Mouse (Mus musculus): ENCODE measurements at regions not wholly inside any gene's neighbourhood (a gene's known extent, or its start where the extent isn't known, plus 50 kb on each side); places are given as distances from the start of the nearest gene placed in this dataset.

DNA sequence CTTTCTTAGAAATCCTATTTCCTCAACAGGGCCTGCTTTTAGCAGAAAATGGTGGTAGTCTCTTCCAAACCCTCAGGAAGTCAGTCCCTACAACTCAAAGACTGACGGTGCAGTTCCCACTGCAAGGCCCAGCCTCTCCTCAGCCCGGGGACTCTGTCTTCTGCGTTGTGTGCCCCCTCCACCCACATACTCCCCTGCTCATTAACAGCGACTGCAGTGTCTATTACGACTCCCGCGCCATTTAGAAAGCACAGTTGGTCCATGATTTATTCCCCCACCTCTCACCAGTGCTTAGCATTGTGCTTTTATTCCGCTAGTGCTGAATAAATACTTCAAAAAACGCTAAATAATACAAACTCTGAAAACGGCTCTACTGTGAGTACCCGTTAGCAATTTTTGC lies 230.9 kb upstream of the Hes1 start:
- Histone ChIP-seq H3K4me1 (ENCODE audit: control insufficient read depth, insufficient read depth, low read length) (peaks cover 8% of the 10 kb centered on the region; the same call in 1 of the 2 replicates), H3K27me3 (replicated peaks; ENCODE audit: control insufficient read depth, insufficient read depth, low read length) (no peaks in the 10 kb centered on the region), H3K9me3 (ENCODE audit: control insufficient read depth, low read length) (no peaks in the 10 kb centered on the region), H3K4me2 (ENCODE audit: low read depth, low read length) (no peak overlapping the region), H3K36me3 (ENCODE audit: control insufficient read depth, insufficient read depth, low read length) (no peaks in the 10 kb centered on the region), H3K4me3 (ENCODE audit: low read length) (no peak overlapping the region), H3K9ac (ENCODE audit: low read depth, low read length) (no peak overlapping the region), H3K27ac (ENCODE audit: low read length) (no peak overlapping the region)
- 61% methylated on average over 11 of the region's 11 CpGs for WGBS
- ATAC-seq, result no peak

GRCm38 (mm10) chr16:29833875-29834274 lies 230.3 kb upstream of the Hes1 start:
- peak; percentile 81 for ATAC-seq
- Histone ChIP-seq H3K36me3 (ENCODE audit: control insufficient read depth, insufficient read depth, low read length) (no peaks in the 10 kb centered on the region), H3K27ac (ENCODE audit: low read length) (no peak overlapping the region; the same call in 1 of the 2 replicates), H3K27me3 (replicated peaks; ENCODE audit: control insufficient read depth, insufficient read depth, low read length) (no peaks in the 10 kb centered on the region), H3K4me3 (ENCODE audit: low read length) (no peak overlapping the region), H3K4me2 (ENCODE audit: low read depth, low read length) (no peak overlapping the region), H3K9ac (ENCODE audit: low read depth, low read length) (no peak overlapping the region), H3K9me3 (ENCODE audit: control insufficient read depth, low read length) (no peaks in the 10 kb centered on the region), H3K4me1 (ENCODE audit: control insufficient read depth, insufficient read depth, low read length) (peaks cover 10% of the 10 kb centered on the region; the same call in 1 of the 2 replicates)
- 64% methylated on average over 6 of the region's 6 CpGs for WGBS

GRCm38 (mm10) chr16:29834669-29835068 lies 229.5 kb upstream of the Hes1 start:
- 69% methylated on average over 6 of the region's 6 CpGs for WGBS
- peaks cover 17% of the 10 kb centered on the region for H3K4me1 ChIP-seq (ENCODE audit: control insufficient read depth, insufficient read depth, low read length)
- ATAC-seq, result no peak

GRCm38 (mm10) chr16:29837025-29837629 lies 227.1 kb upstream of the Hes1 start:
- peaks cover 20% of the 10 kb centered on the region for H3K4me1 ChIP-seq (ENCODE audit: control insufficient read depth, insufficient read depth, low read length)
- no peak overlapping the region for H3K4me3 ChIP-seq (ENCODE audit: low read length)
- H3K27ac ChIP-seq (ENCODE audit: low read length), result no peak overlapping the region
- no peak for ATAC-seq
- no peaks in the 10 kb centered on the region for H3K36me3 ChIP-seq (ENCODE audit: control insufficient read depth, insufficient read depth, low read length)
- WGBS, result 34% methylated on average over 14 of the region's 14 CpGs
- no peaks in the 10 kb centered on the region for H3K9me3 ChIP-seq (ENCODE audit: control insufficient read depth, low read length)
- H3K9ac ChIP-seq (ENCODE audit: low read depth, low read length), result 0 out of 2 replicates have a peak overlapping the region, but pooled peaks have one; percentile 34
- H3K27me3 ChIP-seq (replicated peaks; ENCODE audit: control insufficient read depth, insufficient read depth, low read length), result no peaks in the 10 kb centered on the region
- peak overlapping the region; percentile 15; the same call in 1 of the 2 replicates for H3K4me2 ChIP-seq (ENCODE audit: low read depth, low read length)

More at GRCm38 (mm10) chr16:29834669-29835068, 229.5 kb upstream of the Hes1 start:
- no peak overlapping the region for H3K9ac ChIP-seq (ENCODE audit: low read depth, low read length)
- H3K27ac ChIP-seq (ENCODE audit: low read length), result no peak overlapping the region
- H3K4me2 ChIP-seq (ENCODE audit: low read depth, low read length), result no peak overlapping the region
- H3K9me3 ChIP-seq (ENCODE audit: control insufficient read depth, low read length), result no peaks in the 10 kb centered on the region
- no peaks in the 10 kb centered on the region for H3K27me3 ChIP-seq (replicated peaks; ENCODE audit: control insufficient read depth, insufficient read depth, low read length)
- no peak overlapping the region for H3K4me3 ChIP-seq (ENCODE audit: low read length)
- no peaks in the 10 kb centered on the region for H3K36me3 ChIP-seq (ENCODE audit: control insufficient read depth, insufficient read depth, low read length)

DNA sequence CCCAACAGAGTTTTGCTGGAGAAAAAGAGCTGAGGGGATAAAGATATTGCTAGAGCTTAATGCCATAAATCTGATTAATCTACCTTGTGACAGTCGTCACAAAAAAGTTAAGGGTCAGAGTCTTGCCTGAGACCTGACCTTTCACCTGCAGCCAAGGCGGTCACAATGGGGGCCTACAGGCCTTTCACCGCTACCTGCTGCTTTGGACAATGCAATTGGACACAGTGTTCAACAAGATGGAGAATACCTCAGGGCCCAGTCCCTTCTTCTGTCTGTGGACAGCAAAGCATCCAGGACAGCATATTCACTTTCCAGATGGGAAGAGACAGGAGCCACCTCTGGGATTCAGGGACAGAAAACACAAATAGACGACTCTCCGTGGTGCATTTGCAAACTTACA lies 226.3 kb upstream of the Hes1 start:
- Histone ChIP-seq H3K27ac (ENCODE audit: low read length) (no peak overlapping the region), H3K36me3 (ENCODE audit: control insufficient read depth, insufficient read depth, low read length) (no peaks in the 10 kb centered on the region), H3K4me3 (ENCODE audit: low read length) (no peak overlapping the region), H3K4me2 (ENCODE audit: low read depth, low read length) (no peak overlapping the region), H3K9ac (ENCODE audit: low read depth, low read length) (no peak overlapping the region), H3K9me3 (ENCODE audit: control insufficient read depth, low read length) (no peaks in the 10 kb centered on the region), H3K4me1 (ENCODE audit: control insufficient read depth, insufficient read depth, low read length) (peaks cover 20% of the 10 kb centered on the region), H3K27me3 (replicated peaks; ENCODE audit: control insufficient read depth, insufficient read depth, low read length) (no peaks in the 10 kb centered on the region)
- 73% methylated on average over 5 of the region's 5 CpGs for WGBS
- no peak for ATAC-seq

GRCm38 (mm10) chr16:29838981-29839661 lies 225.1 kb upstream of the Hes1 start:
- 6% methylated on average over 28 of the region's 28 CpGs for WGBS

DNA sequence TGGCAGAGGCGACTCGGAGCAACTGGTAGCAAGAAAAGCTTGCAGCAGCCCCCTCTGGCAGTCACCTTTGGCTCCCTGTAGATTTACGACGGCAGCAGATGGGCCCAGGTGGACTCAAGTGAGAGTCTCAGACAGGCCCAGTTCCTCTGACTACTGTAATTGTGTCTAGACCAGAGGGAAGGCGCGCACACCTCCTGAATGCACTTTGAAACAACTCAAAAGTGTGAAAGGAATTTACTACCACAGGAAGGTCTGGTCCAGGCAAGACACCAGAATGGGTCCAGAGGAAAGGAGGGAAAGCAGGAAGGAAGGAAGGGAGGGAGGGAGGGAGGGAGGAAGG lies 224.6 kb upstream of the Hes1 start:
- Histone ChIP-seq H3K4me1 (ENCODE audit: control insufficient read depth, insufficient read depth, low read length) (peaks cover 19% of the 10 kb centered on the region), H3K9ac (ENCODE audit: low read depth, low read length) (peak overlapping the region; percentile 65), H3K27ac (ENCODE audit: low read length) (peak overlapping the region; percentile 66)

More at GRCm38 (mm10) chr16:29838981-29839661, 225.1 kb upstream of the Hes1 start:
- Histone ChIP-seq H3K27me3 (replicated peaks; ENCODE audit: control insufficient read depth, insufficient read depth, low read length) (no peaks in the 10 kb centered on the region), H3K4me2 (ENCODE audit: low read depth, low read length) (peak overlapping the region; percentile 67), H3K9me3 (ENCODE audit: control insufficient read depth, low read length) (no peaks in the 10 kb centered on the region), H3K4me3 (ENCODE audit: low read length) (peak overlapping the region; percentile 40), H3K27ac (ENCODE audit: low read length) (peak overlapping the region; percentile 66), H3K9ac (ENCODE audit: low read depth, low read length) (peak overlapping the region; percentile 65), H3K4me1 (ENCODE audit: control insufficient read depth, insufficient read depth, low read length) (peaks cover 19% of the 10 kb centered on the region), H3K36me3 (ENCODE audit: control insufficient read depth, insufficient read depth, low read length) (no peaks in the 10 kb centered on the region)
- ATAC-seq, result peak; percentile 73

DNA sequence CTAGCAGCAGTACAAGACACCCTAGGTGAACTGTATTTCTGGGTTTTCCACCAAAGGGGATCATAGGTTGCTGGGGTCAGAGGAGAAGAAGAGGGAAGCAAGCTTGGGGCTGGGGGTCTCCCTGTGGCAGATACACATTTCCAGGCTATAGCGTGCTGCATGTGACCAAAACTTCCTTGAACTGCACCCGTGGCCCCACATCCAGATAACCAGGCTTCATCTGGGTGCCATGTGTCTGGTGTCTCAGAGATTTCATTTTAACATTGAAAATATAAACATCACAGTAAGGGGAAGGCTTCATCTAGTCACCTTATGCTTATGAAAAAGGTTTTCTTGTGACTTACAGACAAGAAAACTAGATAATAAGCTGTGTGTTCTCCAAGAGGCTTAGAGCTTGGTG lies 223.8 kb upstream of the Hes1 start:
- Histone ChIP-seq H3K4me1 (ENCODE audit: control insufficient read depth, insufficient read depth, low read length) (peaks cover 25% of the 10 kb centered on the region), H3K4me3 (ENCODE audit: low read length) (no peak overlapping the region), H3K27ac (ENCODE audit: low read length) (no peak overlapping the region), H3K27me3 (replicated peaks; ENCODE audit: control insufficient read depth, insufficient read depth, low read length) (no peaks in the 10 kb centered on the region), H3K4me2 (ENCODE audit: low read depth, low read length) (no peak overlapping the region), H3K36me3 (ENCODE audit: control insufficient read depth, insufficient read depth, low read length) (no peaks in the 10 kb centered on the region), H3K9me3 (ENCODE audit: control insufficient read depth, low read length) (no peaks in the 10 kb centered on the region), H3K9ac (ENCODE audit: low read depth, low read length) (no peak overlapping the region)
- no peak for ATAC-seq
- WGBS, result 63% methylated on average over 2 of the region's 2 CpGs

More for the DNA sequence above, 224.6 kb upstream of the Hes1 start:
- 17% methylated on average over 6 of the region's 6 CpGs for WGBS
- Histone ChIP-seq H3K4me2 (ENCODE audit: low read depth, low read length) (peak overlapping the region; percentile 67), H3K9me3 (ENCODE audit: control insufficient read depth, low read length) (no peaks in the 10 kb centered on the region), H3K27me3 (replicated peaks; ENCODE audit: control insufficient read depth, insufficient read depth, low read length) (no peaks in the 10 kb centered on the region), H3K4me3 (ENCODE audit: low read length) (peak overlapping the region; percentile 40), H3K36me3 (ENCODE audit: control insufficient read depth, insufficient read depth, low read length) (no peaks in the 10 kb centered on the region)
- peak; percentile 65 for ATAC-seq

DNA sequence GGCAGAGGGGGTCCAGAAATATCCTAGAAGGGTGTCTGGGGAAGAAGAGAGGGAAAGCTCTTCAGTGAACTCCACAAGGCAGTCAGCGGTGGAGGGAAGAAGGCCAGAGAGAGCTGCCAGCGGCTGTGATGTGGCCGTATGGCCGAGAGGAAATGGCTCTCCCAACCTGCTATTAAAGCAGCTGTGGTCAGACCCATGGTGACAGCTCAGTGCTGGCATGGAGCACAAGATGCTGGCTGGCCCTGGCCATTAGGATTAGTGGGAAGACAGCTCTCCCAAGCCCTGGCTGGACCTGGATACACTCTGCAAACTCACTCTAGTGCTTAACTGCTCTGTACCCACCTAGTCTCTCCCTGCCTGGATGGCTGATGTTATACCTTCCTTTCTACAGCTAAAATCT lies 223.1 kb upstream of the Hes1 start:
- ATAC-seq, result no peak
- WGBS, result 70% methylated on average over 4 of the region's 4 CpGs
- no peak overlapping the region for H3K4me2 ChIP-seq (ENCODE audit: low read depth, low read length)
- no peaks in the 10 kb centered on the region for H3K27me3 ChIP-seq (replicated peaks; ENCODE audit: control insufficient read depth, insufficient read depth, low read length)
- H3K9me3 ChIP-seq (ENCODE audit: control insufficient read depth, low read length), result no peaks in the 10 kb centered on the region
- no peak overlapping the region for H3K4me3 ChIP-seq (ENCODE audit: low read length)
- no peak overlapping the region for H3K9ac ChIP-seq (ENCODE audit: low read depth, low read length)
- H3K27ac ChIP-seq (ENCODE audit: low read length), result no peak overlapping the region
- H3K36me3 ChIP-seq (ENCODE audit: control insufficient read depth, insufficient read depth, low read length), result no peaks in the 10 kb centered on the region
- peaks cover 29% of the 10 kb centered on the region for H3K4me1 ChIP-seq (ENCODE audit: control insufficient read depth, insufficient read depth, low read length)

All from intestine, embryonic 16.5 days (tissue).